Mouse (Mus musculus): Measurements from ENCODE around the gene Dact2.

Dact2 gene

DNA sequence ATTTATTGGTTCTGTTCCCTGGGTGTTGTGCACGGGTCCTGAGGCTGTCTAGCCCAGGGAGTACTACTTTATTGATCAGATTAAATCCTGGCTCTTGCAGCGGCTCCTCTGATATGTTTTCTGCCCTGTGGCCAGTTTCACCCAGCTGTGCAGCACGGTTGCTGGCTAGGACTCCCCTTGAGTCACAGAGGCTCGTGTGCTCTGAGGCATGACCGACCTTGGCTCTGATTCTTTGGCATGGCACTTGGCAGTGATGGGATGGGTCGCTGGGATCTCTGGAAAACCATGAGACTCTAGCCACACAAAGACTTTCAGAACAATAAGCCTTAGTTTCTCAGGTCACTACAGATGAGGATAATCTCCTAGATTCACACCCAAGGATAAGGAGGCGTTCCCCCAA lies 8.7 kb upstream of the Dact2 start:
- DNase-seq (ENCODE audit: low read depth, low spot score): no peak

DNA sequence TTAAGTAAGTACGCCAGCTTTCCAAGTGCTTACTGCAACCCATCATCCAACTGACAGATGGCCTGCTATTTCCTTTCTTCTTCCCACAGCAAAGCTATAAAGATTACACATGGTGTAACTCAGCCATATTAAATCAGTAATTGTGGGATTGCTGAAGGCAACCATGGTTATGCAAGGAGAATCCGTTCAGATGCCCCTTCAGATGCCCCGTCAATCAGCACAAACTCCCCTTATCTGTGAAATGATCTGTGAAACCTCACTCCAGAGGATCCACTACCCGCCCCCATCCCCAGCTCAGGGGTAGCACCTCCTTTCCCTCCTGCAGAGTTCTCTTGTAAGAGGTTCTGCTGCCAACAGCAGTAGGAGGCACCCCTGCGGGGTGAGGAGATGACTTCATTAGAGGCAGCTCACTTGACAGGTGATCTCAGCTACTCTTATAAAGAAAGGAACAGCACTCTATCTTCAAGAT lies 3.0 kb upstream of the Dact2 start:
- DNase-seq (ENCODE audit: low read depth, low spot score): no peak

DNA sequence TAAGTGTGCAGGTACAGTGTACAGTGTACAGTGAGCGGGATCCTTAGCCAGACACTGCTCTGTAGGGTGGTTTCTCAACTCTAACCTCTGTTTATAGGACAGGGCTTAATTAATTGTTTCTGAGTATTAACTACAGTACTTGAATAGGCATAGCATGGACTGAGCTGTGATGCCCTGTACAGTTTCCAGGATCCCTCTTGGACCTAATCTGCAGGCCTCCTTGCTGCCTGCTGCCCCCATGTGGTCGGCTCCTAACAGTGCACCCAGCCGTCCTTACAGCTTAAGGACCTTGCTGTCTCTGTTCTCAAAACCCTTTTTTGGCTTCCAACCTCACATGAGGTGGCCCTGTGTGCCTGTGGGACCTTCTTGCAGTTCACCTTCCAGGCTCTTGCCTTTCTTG lies 2.0 kb upstream of the Dact2 start:
- no peak for DNase-seq (ENCODE audit: low read depth, low spot score)

DNA sequence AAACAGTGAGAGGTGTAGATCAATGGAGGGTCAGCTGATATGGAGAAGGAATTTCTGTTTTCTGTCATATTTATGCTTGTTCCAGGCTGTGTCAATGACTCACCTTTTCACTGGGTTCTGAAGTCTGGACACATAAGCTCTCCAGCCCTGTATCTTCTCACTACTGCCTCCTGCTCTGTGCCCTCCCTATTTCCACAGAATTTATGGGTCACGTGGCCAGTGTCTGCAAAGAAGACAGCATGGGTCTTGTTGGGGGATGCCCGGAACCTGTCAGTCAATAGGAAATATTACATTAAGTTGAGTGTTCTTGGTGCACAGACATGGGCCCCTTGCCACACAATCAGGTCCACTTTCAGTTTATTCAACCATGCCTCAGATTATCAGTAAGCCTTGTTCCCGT lies 1.1 kb upstream of the Dact2 start:
- no peak for DNase-seq (ENCODE audit: low read depth, low spot score)

DNA sequence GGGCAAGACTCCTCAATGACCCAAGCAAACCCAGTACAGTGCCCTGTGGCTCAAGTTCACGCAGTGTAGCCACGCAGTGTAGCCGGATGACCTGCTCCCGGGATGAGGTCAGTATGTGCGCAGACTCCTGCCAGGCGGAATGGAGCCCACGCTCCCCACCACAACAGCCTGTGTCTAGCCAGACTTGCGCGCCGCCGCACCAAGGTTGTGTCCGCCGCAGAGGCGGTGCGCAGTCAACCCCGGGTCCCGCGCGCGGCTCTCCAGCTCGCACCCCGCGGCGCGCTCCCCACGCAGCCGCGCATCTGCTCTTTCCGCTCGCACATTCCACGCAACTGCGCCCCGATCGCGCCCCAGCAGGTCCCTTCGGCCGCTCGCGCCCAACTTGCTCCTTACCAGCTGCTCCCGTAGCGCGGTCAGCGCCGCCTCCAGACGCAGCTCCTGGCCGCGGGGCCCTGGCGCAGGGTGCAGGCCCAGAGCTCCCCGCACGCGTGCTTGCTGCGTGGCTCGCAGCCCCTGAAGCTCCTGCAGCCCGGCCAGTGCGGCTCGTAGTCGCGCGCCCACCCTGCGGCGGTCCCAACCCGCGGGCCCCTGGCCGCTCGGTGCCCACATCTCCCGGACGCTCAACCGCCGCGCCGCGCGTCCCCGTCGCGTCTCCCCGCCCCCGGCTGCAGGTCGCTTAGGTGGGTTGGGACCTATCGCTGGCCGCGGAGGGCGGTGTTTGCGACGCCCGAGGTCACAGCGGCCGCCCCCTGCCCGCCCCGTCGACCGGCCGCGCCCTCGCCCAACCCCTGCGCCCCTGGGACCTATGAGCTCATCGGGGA lies 773 bp downstream of the Dact2 start:
- no peak for DNase-seq (ENCODE audit: low read depth, low spot score)

DNA sequence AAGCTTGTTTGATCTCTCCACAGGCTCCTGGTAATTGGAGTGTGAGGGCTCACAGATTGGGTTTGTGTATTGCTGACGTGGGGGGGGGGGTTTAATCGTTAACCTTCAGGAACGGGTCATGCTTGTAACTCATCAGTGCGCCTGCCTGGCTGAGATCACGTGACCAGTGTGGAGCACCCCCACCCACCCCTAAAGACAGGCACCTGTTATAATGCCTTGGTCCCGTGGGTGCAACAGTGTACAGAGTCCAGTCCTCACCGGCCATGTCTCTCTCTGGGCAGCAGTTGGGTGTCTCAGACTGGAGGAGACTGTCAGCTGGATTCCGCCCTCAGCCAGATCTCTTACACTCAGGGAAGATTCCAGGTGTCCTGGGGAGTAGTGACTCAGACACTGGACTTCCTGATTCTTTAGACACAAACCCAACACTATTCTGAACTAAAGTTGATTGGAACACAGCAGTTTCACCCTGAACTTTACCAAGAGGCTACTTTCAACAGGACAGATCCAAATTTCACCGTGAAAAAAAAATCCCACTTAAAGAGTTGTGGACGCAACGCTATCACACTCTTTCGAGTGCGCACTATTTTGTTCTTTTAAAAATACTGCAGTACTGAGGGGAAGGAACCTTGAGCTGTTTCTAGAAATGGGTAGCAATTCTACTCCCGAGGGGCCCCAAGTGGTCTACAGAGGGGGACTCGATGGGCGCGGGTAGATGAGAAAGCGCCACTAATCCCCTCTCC lies 1.6 kb downstream of the Dact2 start:
- DNase-seq (ENCODE audit: low read depth, low spot score): no peak

DNA sequence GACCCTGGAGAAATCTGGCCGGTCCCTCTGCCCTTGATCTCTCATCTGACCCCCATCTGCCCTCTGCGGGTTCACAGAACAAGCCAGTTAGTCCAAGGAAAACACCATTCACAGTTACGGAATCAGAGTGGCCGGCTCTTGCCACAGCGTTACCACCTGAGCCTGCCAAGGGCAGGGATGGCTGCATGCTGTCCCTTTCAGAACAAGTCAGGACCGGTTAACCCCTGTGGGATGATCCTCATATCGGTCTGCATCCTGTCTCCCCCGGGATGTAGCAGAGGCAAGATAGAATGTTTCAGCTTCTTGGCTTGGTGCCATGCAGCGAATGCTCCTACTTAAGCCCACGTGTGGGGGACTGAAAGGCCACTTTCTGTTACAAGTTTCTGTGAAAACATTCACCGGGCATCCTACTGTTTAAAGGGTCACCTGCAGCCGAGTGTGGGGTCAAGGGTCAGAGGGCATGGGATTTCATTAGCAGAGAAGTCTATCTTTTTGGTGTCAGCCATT lies 2.8 kb downstream of the Dact2 start:
- no peak for DNase-seq (ENCODE audit: low read depth, low spot score)

DNA sequence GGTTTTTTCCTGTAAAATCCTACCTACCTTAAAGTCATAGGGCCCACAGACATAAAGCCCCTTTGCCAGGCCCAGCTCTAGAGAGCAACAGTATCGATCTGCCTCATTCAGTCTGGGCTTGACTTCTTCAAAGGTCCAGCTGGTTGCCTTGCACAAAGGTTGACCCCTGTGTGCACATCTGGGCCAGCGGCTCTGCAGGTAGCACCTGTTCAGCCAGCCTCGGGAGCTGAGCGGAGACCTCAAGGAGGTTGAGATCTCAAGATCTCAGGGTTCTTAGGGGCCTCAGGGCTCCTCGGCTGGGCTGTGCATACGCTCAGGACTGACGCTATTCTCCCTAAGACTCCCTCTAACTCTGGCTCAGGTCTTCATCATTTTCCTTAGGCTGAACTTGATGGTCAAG lies 3.9 kb downstream of the Dact2 start:
- no peak for DNase-seq (ENCODE audit: low read depth, low spot score)

DNA sequence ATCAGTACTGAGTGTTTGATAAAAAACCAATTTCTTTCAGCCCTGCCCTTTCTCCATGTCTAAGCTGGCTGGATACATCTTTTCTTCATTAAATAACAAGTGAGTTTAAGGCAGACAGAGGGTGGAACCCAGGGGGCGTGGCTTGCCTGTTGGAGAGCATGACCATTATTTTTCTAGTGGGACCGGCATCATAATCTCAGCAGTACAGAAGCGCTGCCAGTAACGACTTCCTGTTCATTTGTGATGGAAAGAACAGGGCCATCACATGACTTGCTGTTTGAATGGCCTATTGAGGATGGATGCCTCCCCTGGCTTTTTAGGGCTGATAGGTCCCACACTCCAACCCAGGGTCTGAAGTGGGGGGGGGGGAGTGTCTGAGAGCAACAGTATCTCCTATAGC lies 4.5 kb downstream of the Dact2 start:
- no peak for DNase-seq (ENCODE audit: low read depth, low spot score)

DNA sequence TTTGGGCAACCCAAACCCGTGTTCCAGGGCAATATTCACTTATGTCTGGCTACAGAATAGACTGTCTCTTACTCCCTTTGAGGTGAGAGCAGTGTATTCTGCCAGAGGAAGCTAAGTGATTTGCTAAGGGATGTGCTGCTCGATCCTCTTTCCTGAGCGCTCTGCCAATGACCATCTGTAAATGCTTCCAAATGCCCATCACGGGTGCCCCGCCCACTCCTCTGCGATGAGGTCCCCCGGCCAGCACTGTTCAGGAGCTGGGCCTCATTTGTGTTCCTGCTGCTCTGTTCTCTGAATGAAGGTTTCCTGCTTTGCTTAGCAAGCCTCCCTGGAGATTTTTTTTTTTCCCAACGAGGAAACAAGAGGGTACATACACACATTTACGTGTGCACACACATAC lies 11.2 kb downstream of the Dact2 start:
- DNase-seq (ENCODE audit: low read depth, low spot score): no peak

DNA sequence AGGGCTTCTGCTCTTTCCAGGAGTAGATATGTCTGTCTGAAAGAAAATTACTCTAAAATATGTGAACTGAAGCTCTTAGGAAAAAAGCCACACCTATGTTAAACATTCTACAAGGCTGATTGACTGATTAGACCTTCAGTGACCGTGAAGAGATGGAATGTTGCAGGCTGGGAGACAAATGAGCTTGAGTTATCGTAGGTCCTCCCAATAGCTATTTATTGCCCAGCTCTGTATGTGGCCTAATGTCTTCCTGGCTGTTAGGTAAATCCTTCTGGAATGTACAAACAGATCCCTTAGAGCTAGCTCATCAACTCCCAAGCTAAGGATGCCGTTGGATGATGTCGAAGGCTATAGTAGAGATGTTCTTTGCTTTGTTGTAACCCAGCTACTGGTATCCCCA lies 11.7 kb downstream of the Dact2 start:
- DNase-seq (ENCODE audit: low read depth, low spot score): no peak

DNA sequence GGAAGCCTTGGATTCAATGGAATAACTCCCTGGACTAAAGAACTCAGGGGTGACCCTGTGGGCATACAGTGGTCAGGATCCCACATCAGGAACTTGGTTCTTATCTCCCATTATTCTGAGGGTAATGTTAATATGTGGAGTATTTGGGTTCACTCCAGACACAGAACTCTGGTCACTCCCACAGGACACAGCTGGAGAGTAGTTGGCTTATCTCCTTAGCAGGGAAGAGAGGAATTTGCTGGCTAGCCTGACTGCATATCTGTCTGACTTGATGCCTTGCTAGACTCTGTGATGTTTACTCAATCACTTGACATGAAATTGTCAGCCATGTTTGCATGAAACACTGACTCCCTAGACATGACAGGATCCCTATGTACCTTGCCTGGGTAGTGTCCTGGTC lies 15.6 kb downstream of the Dact2 start:
- no peak for DNase-seq (ENCODE audit: low read depth, low spot score)

DNA sequence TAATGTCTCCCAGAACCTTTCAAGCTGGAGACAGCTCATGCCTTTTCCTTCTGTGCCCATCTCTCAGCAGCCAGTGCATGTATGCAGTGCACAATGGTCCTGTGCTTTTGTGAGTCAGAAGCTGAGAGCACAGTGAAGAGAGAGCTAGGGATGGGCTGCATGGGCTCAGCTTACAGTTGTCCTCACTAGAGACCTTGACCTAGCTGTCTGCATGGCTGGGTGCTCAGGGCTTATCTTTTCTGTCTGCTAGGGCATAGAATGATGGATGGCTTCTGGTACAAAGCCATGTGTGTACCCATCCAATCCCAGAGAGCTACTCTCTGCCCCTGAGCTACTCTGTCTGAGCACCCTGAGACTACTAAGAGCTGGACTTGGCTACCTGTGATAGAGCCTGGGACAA lies 17.0 kb downstream of the Dact2 start:
- no peak for DNase-seq (ENCODE audit: low read depth, low spot score)

DNA sequence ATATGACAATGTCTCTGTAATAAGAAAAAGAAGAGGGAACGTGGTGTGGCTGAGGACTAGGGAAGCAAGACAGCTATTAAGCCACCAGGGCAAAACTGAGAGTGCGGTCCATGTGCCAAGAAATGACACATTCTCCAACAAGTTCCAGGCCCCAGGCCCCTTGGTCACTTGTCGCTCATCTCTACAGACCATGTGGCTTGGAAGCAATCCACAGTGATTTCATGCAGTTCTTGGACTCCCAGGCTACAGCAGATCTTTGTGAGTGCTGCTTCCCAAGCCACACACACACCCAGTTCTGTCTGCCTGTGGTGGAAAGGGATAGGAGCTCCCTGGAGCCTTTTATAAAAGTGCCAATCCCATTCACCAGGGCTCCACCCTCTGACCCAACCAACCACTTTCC lies 17.9 kb downstream of the Dact2 start:
- DNase-seq (ENCODE audit: low read depth, low spot score): no peak

DNA sequence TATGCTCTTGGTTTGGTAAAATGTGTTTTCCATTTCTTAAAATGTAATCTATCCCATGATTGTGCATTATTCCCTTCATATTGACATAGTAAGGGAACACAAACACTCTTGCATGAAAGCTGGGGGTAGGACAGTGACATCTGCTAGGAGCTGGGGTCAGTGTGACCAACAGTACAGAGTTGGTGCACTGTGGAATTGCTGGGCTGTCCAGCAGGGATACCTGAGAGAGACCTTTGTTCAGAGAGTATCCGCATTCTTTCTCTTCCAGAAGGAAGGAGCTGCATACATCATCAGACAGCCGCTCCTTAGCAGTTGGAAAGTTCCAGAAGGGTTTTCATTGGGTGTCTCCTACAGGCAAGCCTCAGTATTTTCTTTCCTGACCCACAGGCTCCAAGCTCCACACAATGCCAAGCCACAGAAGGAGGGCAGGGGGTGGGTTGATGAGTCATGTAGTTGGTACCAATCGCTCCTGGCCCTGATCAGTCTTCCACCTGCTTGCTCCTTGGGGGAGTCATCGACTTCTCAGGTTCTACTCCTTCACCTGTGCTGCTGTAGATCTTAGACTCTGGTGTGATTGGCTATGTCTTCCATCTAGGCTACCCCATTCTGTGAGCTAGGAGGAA lies 19.8 kb downstream of the Dact2 start:
- no peak for DNase-seq (ENCODE audit: low read depth, low spot score)

DNA sequence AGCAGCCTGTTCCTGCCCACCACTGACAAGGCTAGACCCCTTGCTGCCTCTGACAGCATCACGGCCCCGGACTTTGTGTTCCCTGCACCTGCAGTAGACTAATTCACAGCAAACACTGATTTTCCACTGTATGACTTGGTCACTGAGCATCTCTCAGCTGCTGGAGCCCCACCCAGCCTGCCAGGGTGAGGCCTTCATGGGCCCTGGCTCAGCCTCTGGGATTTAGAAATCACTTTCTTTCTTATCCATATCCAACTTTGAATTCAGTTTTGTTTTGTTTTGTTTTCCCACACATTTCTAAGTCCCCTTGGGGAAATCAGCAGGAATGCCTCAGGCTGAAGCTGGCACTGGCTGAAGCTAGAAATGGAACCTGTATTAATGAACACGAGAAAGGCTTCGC lies 20.4 kb downstream of the Dact2 start:
- DNase-seq (ENCODE audit: low read depth, low spot score): no peak

DNA sequence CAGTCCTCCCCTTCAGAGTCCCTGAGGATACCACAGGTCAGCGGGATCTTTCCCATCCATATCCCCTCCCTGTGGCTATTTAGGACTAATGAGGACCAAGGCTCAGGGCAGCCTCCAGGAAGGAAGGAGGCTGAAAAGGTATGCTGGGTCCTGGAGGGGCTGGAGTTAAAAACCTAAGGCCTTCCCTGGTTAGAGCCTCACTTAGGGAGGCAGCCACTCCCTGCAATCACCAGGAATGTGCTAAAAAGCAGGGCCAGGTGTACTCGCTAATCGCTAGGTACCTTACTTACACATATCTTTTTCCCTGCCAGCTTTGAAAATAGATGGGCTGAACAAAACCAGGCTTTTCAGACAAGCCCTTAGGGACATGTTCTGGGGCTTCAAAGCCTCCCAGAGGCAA lies 21.2 kb downstream of the Dact2 start:
- no peak for DNase-seq (ENCODE audit: low read depth, low spot score)

DNA sequence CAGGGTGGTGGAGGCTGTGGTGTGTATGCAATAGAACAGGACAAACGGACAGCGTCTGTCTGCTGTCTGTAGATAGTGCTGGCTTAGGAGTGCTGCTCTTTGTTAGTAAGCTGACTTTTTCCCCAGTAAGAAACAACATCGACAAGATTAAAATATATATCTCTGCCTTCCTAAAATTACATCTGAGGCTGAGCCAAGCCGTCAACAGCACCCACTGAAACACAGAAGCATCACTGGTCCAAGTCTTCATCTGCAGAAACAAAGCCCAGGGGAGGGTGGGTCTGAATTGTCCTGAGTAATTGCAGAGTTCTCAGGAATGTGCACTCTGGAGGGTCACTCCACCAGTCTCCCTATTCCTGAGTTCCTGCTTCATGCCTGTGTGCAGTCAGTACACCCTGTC lies 25.2 kb downstream of the Dact2 start:
- DNase-seq (ENCODE audit: low read depth, low spot score): no peak

DNA sequence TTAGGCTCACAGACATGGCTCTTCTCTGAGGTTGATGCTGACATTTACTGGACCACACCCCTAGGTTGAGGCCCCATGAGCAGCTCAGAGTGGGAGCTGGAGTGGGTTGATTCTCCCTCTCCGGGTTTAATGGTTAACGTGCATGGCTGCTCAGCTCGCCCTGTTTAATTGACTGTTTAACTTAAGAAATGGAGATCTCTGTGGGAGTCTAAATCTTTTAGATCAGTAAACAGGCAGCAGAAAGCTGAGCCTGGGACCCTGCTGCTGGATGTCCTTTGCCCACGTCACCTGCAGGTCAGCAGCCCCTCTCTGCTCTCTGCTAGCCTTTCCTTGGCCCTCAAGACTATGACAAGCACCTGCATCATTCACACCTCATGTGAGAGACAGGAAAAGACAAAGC lies 25.6 kb downstream of the Dact2 start:
- no peak for DNase-seq (ENCODE audit: low read depth, low spot score)

DNA sequence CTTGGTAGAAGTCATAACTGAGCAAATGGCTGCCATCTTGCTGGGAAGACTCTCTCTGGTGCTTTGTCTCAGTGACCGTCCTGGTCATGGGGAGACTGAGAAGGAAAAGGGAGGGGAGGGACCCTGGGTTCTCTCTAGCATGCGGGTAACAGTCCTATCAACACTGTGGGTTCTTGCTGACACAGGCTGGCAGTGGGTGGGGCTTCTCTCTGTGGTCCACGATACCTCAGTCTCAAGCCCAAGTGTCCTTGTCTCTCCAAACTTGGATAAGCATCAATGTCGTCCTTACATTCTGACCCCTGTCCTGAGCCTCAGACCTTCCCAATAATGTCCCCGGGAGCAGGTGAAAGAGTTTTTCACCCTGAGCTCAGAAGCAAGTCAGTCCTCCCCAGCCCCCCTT lies 26.1 kb downstream of the Dact2 start:
- DNase-seq (ENCODE audit: low read depth, low spot score): no peak

DNA sequence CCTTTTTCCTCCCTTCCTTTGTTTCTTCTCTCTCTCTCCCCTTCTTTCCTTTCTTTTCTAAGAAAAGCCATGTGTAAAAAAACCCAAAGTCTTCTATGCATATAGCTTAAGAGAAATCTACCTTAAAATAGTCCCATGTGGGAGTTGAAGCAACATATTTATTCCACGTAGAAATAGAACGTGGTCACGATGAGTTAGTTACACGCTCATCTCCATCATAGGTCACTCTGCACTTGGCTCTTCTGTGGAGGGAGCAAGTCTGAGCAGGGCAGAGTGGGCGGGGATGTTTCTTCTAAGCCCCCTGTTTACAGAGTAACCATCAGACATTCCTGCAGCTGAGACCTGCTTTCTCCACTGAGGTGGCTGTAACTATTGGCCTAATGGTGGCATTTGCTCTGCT lies 27.1 kb downstream of the Dact2 start:
- no peak for DNase-seq (ENCODE audit: low read depth, low spot score)

DNA sequence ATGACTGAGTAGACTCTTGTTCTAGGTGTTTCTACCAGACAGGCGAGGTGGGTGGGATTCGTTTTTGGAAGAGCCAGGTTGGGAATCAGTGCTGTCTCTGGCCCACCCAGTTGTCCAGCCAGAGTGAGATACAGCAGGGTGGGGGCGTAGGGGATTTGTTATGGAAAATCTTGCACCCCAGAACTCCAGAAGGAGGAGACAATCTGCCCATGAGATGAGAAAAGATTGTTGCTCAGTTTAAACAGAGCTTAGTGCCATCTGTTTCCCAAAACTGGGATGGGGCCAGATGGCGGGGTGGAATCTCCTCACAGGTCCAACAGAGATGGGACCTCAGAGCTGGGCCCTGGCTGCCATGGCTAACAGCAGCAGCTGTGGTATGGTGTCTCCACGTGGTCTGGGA lies 28.4 kb downstream of the Dact2 start:
- no peak for DNase-seq (ENCODE audit: low read depth, low spot score)

DNA sequence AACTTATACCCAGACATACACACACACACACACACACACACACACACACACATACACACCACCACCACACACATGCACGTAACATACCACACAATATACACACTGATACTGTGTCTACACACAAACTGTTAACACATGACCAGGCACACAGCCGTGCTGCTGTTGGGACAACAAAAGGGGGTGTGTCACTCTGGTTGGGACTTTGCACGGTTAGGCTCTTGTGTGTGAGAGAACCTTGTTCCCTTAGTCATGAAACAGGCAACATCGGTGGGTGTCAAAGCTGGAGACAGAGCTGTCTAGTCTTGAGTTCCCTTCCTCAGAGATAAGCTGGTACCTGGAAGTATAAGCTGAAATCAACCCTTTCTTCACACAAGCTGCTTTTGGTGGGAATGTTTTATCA lies 29.1 kb downstream of the Dact2 start:
- DNase-seq (ENCODE audit: low read depth, low spot score): no peak

All from brain, embryonic 18.5 days (tissue).